Mouse (Mus musculus) testis, adult 2 months (tissue): ENCODE measurements around the gene Pygm. TPM values are rescaled to one million over a fixed set of nuclear protein-coding genes. Genes with fewer than 3 reads are reported as not detected.

Experiments used
- H3K27ac ChIP-seq: fragments of 200-500 bp; 2 replicates; pipeline ENCODE4 v1.5.1; 2012; ENCODE audit warnings: low read depth, low read length; ENCODE audit not compliant: control insufficient read depth, insufficient read depth
- H3K27me3 ChIP-seq: fragments of 200-500 bp; 2 replicates; pipeline ENCODE4 v1.6.1; 2012; ENCODE audit warnings: mild to moderate bottlenecking, low read length, moderate library complexity; ENCODE audit not compliant: control insufficient read depth, insufficient read depth
- H3K36me3 ChIP-seq: fragments of 200-500 bp; 2 replicates; pipeline ENCODE4 v1.6.1; 2012; ENCODE audit warnings: mild to moderate bottlenecking, low read length; ENCODE audit not compliant: control insufficient read depth, insufficient read depth
- H3K4me1 ChIP-seq: fragments of 200-500 bp; 2 replicates; pipeline ENCODE4 v1.6.1; 2012; ENCODE audit warnings: low read length; ENCODE audit not compliant: control insufficient read depth, insufficient read depth
- H3K4me3 ChIP-seq: fragments of 200-500 bp; 2 replicates; pipeline ENCODE4 v1.5.1; 2012; ENCODE audit warnings: low read depth, mild to moderate bottlenecking, low read length, moderate library complexity, mixed read lengths; ENCODE audit not compliant: control insufficient read depth
- CTCF ChIP-seq: fragments of 200-500 bp; IDR thresholded peaks from 2 replicates; pipeline ENCODE4 v1.5.1; 2012; ENCODE audit warnings: low read depth, mild to moderate bottlenecking, inconsistent platforms, low read length, moderate library complexity; ENCODE audit not compliant: control insufficient read depth, insufficient read depth, insufficient replicate concordance
- POLR2A ChIP-seq: fragments of 200-500 bp; IDR thresholded peaks from 2 replicates; pipeline ENCODE4 v1.6.1; 2012; ENCODE audit warnings: low read depth, mild to moderate bottlenecking, inconsistent platforms, low read length, moderate library complexity; ENCODE audit not compliant: control insufficient read depth
- polyA plus RNA-seq: library from polyadenylated mRNA; depleted of rRNA; stranded (reverse); fragments of >200 nt; gene quantifications from 2 replicates; pipeline ENCODE4 v1.2.3, GENCODE M21; 2012

The Pygm gene
- polyA plus RNA-seq, 1 experiment, result 6.9 TPM

DNA sequence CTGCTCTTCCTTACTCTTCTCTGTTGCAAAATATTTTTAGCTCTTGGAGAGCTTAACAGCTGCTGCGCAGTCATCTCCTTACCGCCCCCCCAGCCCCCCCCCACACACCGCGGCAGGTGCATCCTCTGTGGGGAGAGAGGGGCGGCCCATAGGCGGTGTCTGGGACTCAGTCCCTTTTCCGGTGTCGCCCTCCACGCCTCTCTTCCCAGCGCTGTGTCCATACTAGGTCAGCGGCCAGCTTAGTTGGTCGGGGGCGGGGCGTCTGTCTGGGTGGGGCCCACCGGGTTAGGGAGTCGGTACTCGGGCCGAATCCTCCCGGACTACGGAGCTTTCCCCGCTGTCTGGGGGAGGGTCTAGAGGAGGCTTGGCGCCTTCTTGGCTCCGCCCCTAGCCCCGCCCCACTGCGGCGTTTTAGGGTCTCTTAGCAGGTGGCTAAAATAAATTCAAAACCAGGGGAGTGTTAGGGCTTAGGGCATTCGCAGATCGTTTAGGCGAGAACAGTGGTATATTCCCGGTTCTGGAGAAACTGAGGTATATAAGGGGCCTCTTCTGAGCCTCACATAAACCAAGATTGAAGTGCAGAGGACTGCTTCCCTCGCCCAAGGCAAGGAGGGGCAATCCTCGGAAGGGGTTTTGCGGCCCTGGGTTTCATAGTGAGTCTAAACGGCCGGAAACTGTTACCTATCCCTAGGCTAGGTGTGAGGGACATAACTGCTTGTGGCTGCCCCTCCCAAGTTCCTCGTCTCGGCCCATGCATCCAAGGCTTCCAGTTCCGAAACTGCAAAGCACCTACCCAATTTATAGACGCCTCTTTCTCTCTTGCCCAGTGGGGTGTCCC is 14.5 kb downstream of the Pygm start:
- Histone ChIP-seq H3K4me1 (peaks cover 22% of the 10 kb centered on the region), H3K27me3 (no peaks in the 10 kb centered on the region)

DNA sequence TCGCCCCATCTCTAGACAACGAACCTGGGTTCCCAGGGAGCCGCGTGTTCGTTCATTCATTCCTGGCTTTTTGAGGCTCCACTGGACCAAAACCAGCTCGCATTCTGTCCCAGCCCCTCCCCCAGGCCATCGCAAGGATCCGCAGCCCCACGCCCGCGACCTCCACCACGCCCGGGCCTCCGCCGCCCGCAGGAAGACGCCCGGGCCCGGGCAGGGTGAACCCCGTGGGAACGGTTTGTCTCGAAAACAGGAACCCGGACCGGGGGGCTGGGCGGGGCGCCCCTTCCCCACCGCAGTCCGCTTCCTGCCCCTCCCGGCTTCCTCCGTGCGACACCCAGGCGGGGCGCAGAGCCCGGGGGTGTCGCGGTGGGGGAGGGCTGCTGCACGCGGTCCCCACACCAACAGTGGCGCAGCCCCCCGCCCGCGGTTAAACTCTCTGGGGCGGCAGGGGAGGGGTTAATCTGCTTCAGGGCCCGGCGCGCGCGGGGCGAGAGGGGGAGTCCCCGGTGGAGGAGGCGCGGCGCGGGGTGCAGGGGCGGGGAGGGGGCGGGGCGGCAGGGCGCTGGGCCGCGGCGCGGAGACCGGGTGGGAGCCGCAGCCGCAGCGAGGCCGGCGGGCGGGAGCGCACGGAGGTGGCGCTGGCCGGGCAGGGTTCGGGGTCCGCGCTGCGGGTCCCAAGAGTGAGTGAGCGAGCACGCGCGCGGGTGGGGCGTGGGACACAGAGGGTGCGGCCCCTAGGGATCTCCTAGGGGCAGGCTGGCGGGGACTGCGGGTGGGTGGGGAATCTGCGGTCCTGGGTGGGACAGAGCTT is 15.3 kb downstream of the Pygm start, which contains the start of gene Rasgrp2:
Gene Rasgrp2, plus strand, starts transcription at position 56 of the 811 bp plus-strand sequence.
- Histone ChIP-seq H3K27me3 (no peaks in the 10 kb centered on the region), H3K4me1 (peaks cover 22% of the 10 kb centered on the region), H3K36me3 (no peaks in the 10 kb centered on the region), H3K4me3 (peak within 1 kb of the TSS; percentile 60), H3K27ac (peak within 1 kb of the TSS; percentile 23; the same call in 1 of the 2 replicates)
- TF ChIP-seq POLR2A, result no peak
- TF ChIP-seq CTCF, result no peak

More for the DNA sequence above, 14.5 kb downstream of the Pygm start:
- H3K27ac ChIP-seq, result peak overlapping the region; percentile 23; the same call in 1 of the 2 replicates
- TF ChIP-seq POLR2A (no peak), CTCF (no peak)
- H3K36me3 ChIP-seq, result no peaks in the 10 kb centered on the region
- H3K4me3 ChIP-seq, result peak overlapping the region; percentile 60

DNA sequence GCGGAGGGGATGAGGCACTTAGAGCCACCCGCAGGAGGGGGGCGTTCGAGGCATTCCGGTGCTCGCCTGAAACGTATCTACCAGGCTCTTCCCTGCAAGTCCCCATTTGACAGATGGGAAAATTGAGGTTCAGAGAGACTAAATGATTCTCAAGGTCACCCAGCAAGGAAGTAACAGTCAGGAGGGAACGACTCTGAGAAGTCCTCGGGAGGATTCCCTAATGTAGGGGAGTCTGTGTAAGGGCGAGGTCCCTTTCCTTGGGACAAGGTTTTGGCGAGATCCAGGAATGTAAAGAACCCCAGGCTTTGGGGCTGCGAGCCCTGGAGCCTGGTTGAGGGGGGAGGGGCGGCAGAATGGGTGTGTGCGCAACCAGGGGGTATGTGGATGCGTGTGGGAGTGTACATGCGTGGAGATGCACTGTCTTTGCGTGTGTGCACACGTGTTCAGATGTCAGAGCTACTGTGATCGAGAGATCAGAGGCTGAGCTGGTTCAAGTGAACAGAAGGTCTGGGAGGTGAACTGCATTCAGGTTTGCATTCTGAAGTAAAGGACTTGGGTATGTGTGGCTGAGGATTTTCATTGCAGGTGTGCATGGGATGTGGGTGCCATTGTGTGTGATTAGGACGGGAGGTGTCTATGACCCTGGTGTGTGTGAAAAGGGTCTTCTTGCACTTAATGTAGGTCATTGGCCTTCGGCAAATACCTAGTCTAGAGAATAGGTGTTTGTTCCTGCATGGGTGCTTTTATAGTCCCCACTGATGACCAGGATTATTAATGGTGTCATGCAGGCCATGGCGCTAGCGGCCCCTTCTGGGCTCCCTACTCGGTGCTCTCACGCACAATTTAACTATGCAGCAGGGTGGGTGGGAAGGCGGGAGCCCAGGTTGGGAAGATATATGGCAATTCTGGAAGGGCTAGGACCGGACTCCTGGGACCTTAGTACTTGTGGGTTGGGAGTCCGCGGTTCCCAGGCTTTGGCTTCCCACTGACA is 16.2 kb downstream of the Pygm start:
- no peak for TF ChIP-seq CTCF
- TF ChIP-seq POLR2A, result no peak
- H3K36me3 ChIP-seq, result no peaks in the 10 kb centered on the region
- peaks cover 22% of the 10 kb centered on the region for H3K4me1 ChIP-seq
- H3K4me3 ChIP-seq, result peak overlapping the region; percentile 22
- H3K27ac ChIP-seq, result no peak overlapping the region
- H3K27me3 ChIP-seq, result no peaks in the 10 kb centered on the region

DNA sequence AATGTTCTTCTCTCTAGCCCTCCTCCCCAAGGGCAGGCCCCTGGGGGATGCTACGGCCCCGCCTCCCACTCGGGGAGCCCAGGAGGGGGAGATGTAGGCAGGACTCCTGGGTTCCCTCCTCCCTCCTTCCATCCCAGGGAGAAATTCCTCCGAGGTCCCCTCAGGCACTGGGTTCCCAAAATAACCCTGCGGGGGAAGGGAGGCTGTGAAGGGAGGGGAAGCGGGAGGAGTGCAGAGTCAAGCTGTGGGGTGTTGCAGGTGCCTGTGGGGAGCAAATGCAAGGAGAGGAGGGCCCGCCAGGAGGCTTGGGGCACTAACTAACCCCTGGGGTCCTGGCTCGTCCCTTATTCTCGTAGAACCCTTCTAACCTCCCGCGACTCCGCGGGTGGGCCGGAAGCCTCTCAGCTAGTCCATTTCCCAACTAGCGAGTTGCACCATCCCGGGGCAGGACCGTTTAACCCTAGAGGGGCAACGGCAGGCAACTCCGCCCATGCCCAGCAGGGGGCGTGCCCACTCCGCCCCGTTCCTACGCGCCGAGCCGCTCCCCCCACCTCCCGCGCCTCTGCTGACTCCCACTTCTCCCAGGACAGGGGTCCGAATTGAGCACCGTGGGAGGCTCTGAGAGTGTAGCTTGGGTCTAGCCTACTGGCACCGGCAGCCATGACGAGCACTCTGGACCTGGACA is 17.1 kb downstream of the Pygm start:
- peak; percentile 88 for TF ChIP-seq CTCF
- TF ChIP-seq POLR2A, result no peak
- no peak overlapping the region for H3K27ac ChIP-seq
- H3K4me1 ChIP-seq, result peaks cover 22% of the 10 kb centered on the region
- H3K27me3 ChIP-seq, result no peaks in the 10 kb centered on the region
- H3K4me3 ChIP-seq, result peak overlapping the region; percentile 59
- H3K36me3 ChIP-seq, result no peaks in the 10 kb centered on the region

DNA sequence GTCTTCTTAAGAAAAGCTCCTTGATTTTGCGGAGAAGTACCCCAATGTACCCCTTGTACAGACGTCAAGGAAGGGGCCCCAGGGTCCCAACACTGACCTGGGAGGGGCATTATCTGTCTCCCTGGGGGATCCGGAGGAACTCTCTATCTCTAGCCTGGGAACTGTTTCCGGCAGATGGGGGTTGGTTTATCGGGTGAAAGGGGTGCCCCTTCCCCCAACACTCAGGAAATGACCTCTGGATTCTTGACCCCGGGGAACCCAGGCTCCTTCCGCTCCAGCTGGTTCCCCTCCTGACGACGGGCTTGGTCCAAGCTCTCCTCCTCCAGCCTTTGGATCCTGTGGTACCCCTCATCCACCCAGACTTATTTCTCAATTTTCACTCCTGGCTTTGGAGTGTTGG is 17.8 kb downstream of the Pygm start:
- Histone ChIP-seq H3K36me3 (no peaks in the 10 kb centered on the region), H3K4me3 (no peak overlapping the region; the same call in 1 of the 2 replicates), H3K27me3 (no peaks in the 10 kb centered on the region), H3K4me1 (peaks cover 22% of the 10 kb centered on the region), H3K27ac (no peak overlapping the region)
- no peak for TF ChIP-seq CTCF
- TF ChIP-seq POLR2A, result no peak

DNA sequence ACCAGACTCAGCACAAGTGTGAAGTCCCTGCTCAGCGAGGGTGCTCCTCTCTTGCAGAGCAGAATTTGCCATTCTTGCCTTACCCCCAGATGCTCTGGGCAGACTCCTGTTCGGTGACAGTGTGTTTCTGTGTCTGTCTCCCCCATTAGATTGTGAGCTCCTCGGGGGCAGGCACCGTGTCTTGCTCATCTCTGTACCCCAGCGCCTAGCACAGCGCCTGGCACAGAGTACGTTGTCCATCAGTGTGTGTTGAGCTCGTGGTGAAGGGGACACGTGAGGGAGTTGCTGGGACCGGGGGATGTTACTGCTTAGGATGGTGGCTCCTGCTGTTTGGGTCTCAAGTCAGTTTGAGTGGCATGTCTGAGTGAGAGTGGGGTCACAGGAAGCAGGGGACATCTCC is 19.7 kb downstream of the Pygm start:
- no peak for TF ChIP-seq POLR2A
- no peak for TF ChIP-seq CTCF
- Histone ChIP-seq H3K27me3 (no peaks in the 10 kb centered on the region), H3K4me3 (peak overlapping the region; percentile 73; the same call in 1 of the 2 replicates), H3K27ac (no peak overlapping the region), H3K36me3 (no peaks in the 10 kb centered on the region), H3K4me1 (peaks cover 17% of the 10 kb centered on the region)
